Mouse (Mus musculus) C2C12 (cell line): Measurements from ENCODE around the gene Ccdc34. TPM values are rescaled to one million over a fixed set of nuclear protein-coding genes. Genes with fewer than 3 reads are reported as not detected.

Experiments
- H3K27me3 ChIP-seq: one replicate; pipeline ENCODE4 v1.6.1; 2011; ENCODE audit not compliant: control insufficient read depth, insufficient read depth, insufficient read length
- H3K36me3 ChIP-seq: one replicate; pipeline ENCODE4 v1.6.1; 2011; ENCODE audit not compliant: control insufficient read depth, insufficient read depth
- H3K4me3 ChIP-seq: one replicate; pipeline ENCODE4 v1.5.1; 2011; ENCODE audit warnings: mild to moderate bottlenecking, control low read depth; ENCODE audit not compliant: poor library complexity, insufficient read depth, severe bottlenecking
- H3K79me2 ChIP-seq: one replicate; pipeline ENCODE4 v1.6.1; 2011; ENCODE audit not compliant: control insufficient read depth, insufficient read depth
- H3K79me3 ChIP-seq: one replicate; pipeline ENCODE4 v1.6.1; 2011; ENCODE audit warnings: low read depth, control low read depth
- H3ac ChIP-seq: one replicate; pipeline ENCODE3; 2011; ENCODE audit warnings: low read depth; ENCODE audit not compliant: control insufficient read depth, insufficient read length
- CEBPB ChIP-seq: IDR thresholded peaks from one replicate; pipeline ENCODE4 v1.6.1; 2011; ENCODE audit warnings: low read depth, mild to moderate bottlenecking, control low read depth, moderate library complexity
- CTCF ChIP-seq: IDR thresholded peaks from one replicate; pipeline ENCODE4 v1.5.1; 2011; ENCODE audit not compliant: control insufficient read depth, insufficient read depth, insufficient read length
- FOSL1 ChIP-seq: IDR thresholded peaks from one replicate; pipeline ENCODE4 v1.8.0; 2011; ENCODE audit warnings: mild to moderate bottlenecking, low read length; ENCODE audit not compliant: poor library complexity, insufficient read depth, severe bottlenecking
- MAX ChIP-seq: IDR thresholded peaks from one replicate; pipeline ENCODE4 v1.6.1; 2011; ENCODE audit warnings: mild to moderate bottlenecking, control low read depth
- MYOD1 ChIP-seq: IDR thresholded peaks from one replicate; pipeline ENCODE4 v1.6.1; 2011; ENCODE audit warnings: low read depth; ENCODE audit not compliant: control insufficient read depth, insufficient read length
- MYOG ChIP-seq: IDR thresholded peaks from one replicate; pipeline ENCODE4 v1.6.1; 2011; ENCODE audit not compliant: control insufficient read depth, insufficient read length; ENCODE audit errors: extremely low read depth
- USF1 ChIP-seq: IDR thresholded peaks from one replicate; pipeline ENCODE4 v1.6.1; 2011; ENCODE audit warnings: low read depth, mild to moderate bottlenecking, control low read depth, moderate library complexity
- polyA plus RNA-seq: library from polyadenylated mRNA; unstranded; fragments of >200 nt; fragmentation: generic; extraction: Trizol; gene quantifications from one replicate; pipeline ENCODE4 v1.2.1, GENCODE M21; 2012; ENCODE audit warnings: missing spikeins

Ccdc34 gene
- polyA plus RNA-seq, 1 experiment, result 18.5 TPM

DNA sequence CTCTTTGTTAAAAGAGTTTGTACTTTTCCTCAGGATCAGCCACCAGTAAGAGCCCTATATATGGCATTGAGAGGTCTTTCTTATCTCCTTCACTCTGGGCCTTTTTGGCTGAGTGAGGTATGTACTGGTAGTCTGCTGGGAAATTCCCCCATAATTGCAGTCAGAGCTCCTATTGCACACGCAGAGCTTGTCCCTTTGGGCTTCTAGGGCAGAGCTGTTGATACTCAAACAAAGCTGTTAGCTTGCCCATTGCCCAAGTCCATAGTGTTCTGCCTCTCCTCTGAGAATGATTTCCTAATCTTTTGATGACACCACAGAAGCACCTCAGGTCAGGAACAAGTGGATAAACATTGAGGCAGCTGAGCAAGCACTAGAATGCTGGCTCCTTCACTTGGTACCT is 32.7 kb upstream of the Ccdc34 start:
- TF ChIP-seq CEBPB, result no peak
- TF ChIP-seq MYOD1, result no peak
- TF ChIP-seq USF1, result no peak
- no peak for TF ChIP-seq MYOG
- TF ChIP-seq MAX, result no peak
- no peak for TF ChIP-seq CTCF

DNA sequence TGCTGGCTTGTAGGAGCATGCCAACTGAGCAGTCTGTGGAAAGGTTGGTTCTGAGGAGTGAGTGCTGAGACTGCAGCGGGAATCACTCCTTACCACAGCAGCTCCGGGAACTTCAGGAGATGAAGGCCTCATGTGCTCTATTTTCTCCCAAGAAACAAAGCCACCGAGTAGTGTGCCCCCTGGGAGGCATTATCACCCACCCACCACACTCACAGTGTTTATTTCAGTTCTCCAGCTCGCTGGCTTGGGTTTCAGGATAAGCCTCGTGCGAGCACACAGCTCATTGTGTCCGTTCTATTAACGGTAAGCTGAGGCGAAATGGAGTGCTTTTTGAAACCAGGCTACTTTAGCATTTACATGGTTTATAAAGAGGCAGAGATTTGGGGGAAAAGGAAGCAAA is 32.1 kb upstream of the Ccdc34 start:
- peaks cover 1% of the 10 kb centered on the region for H3K79me2 ChIP-seq
- no peaks in the 10 kb centered on the region for H3K79me3 ChIP-seq
- H3K4me3 ChIP-seq, result no peak overlapping the region
- H3K27me3 ChIP-seq, result no peaks in the 10 kb centered on the region
- no peak overlapping the region for H3ac ChIP-seq
- H3K36me3 ChIP-seq, result no peaks in the 10 kb centered on the region
- TF ChIP-seq USF1, result no peak
- no peak for TF ChIP-seq MYOD1

More for the DNA sequence above, 32.7 kb upstream of the Ccdc34 start:
- H3K79me3 ChIP-seq, result peaks cover 1% of the 10 kb centered on the region
- no peaks in the 10 kb centered on the region for H3K27me3 ChIP-seq
- H3K36me3 ChIP-seq, result no peaks in the 10 kb centered on the region
- no peak overlapping the region for H3K4me3 ChIP-seq
- H3ac ChIP-seq, result no peak overlapping the region
- H3K79me2 ChIP-seq, result peaks cover 6% of the 10 kb centered on the region

DNA sequence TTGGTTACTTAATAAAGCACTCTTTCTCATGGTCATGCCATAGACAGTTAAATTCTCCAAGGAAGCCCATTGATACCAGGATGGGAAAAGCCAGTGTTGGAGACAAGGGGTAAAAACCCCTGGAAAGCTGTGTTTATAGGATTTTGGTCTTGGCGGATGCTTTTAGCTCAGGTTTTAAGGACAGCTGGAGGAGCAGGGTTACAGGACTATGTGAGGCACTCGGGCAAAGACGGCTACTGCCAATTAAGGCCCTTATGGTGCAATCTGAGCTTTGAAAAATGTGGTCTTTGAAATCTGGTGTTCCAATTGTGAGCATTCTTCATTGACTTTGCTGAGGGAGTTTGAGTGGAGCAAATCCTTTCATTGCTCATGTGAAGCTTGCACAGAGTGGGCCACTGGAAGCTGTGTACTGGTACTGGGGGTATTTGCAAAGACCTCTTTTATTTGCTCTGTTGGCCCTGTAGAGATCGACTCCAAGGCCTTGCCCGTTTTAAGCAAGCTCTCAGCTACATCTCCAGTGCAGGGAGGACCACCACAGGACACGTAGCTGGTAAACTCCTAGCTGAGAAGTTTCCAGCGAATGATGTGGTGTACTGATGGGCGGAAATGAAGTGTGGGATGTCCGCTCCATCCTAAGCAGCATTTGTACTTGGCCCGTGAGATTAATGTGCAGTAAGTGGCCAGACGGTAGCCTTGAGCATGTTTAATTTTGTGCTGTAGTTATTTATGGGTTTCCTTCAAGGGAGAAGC is 31.4 kb upstream of the Ccdc34 start:
- H3K36me3 ChIP-seq, result no peaks in the 10 kb centered on the region
- no peak for TF ChIP-seq MYOD1
- no peak for TF ChIP-seq MYOG
- no peak for TF ChIP-seq CEBPB
- TF ChIP-seq FOSL1, result no peak
- no peak for TF ChIP-seq CTCF
- TF ChIP-seq USF1, result no peak
- TF ChIP-seq MAX, result no peak
- no peak overlapping the region for H3ac ChIP-seq

DNA sequence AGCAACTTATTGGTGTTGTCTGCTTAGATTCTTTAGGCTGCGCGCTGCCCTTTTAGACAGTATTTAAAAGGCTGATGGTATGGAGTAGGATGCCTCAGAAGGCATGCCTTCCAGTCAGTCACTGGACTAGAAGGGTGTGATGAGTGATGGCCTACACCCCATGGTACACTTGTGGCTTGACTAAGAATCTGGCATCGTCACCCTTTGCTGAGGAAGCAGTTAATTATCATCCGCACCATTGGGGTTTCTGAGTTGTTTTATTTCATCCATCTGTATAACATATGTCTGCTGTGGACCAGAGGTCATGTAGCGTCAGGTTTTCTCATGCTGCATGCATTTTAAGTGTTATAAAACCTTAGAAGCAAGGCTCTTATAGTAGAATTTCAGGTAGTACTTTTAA is 29.7 kb upstream of the Ccdc34 start:
- Histone ChIP-seq H3K79me3 (no peaks in the 10 kb centered on the region), H3ac (no peak overlapping the region), H3K79me2 (no peaks in the 10 kb centered on the region), H3K36me3 (no peaks in the 10 kb centered on the region), H3K4me3 (no peak overlapping the region), H3K27me3 (no peaks in the 10 kb centered on the region)
- TF ChIP-seq CEBPB, result no peak
- no peak for TF ChIP-seq MYOD1

More for the DNA sequence above, 31.4 kb upstream of the Ccdc34 start:
- H3K79me2 ChIP-seq, result no peaks in the 10 kb centered on the region
- H3K27me3 ChIP-seq, result no peaks in the 10 kb centered on the region
- H3K79me3 ChIP-seq, result no peaks in the 10 kb centered on the region
- H3K4me3 ChIP-seq, result no peak overlapping the region

DNA sequence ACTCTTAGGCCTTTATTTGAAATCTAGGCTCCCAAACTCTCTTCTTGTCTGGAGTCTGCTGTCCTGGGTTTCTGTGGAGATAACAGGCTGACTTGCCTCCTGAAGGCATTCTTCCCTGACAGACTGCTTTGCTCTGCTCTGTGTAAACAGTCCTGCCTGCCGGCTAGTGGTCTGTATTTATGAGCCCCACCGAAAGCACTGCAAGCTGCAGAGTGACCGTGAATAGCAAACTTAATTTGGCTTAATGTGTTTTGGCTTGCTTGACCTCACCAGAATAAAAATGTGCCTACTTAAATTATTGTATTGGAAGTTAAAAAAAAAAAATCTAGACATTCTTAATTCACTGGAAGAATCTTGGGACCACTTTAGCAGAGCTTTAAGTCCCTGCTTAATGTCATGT is 28.4 kb upstream of the Ccdc34 start:
- Histone ChIP-seq H3K4me3 (no peak overlapping the region), H3K79me2 (no peaks in the 10 kb centered on the region), H3K36me3 (no peaks in the 10 kb centered on the region), H3K27me3 (no peaks in the 10 kb centered on the region), H3ac (no peak overlapping the region), H3K79me3 (no peaks in the 10 kb centered on the region)
- TF ChIP-seq FOSL1 (no peak), MYOD1 (no peak), CTCF (no peak), MYOG (no peak), CEBPB (no peak), USF1 (no peak), MAX (no peak)

DNA sequence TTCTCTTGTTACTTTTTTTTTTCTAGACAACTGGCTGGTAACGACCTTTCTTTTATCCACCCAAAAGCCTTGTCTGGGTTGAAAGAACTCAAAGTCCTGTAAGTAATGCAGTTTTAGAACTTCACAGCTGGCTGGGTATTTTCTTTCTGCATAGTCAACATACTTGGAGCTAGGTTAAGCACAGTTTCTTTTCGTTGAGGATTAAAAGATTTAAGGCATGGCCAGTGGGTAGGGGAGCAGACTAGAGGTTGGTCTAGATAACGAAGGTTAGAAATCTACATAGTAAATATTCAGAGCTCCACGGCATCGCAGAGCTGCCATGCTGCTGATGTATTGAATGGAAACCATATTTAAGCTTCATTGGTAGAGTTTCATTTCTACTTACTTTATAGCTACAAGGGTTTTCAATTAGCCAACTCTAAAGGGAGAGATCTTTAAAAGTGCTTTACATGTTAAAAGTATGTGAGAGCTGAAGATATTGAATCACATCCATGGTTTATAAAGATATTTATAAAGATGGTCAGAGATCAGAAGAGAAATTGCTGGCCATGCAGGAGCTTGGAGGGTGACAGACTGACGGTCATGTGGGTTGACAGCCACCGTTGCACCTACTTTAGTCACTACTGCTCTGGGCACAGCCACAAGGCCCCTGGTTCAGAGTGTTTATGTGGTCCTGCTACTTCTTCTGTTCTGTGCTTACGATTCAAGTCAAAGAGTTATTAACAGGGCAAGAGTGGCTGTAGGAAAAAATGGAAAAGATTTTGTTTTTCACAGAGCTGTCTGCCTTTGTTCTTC is 27.7 kb upstream of the Ccdc34 start:
- H3ac ChIP-seq, result no peak overlapping the region
- no peaks in the 10 kb centered on the region for H3K79me3 ChIP-seq
- TF ChIP-seq MYOG (no peak), CTCF (no peak), MAX (no peak), MYOD1 (no peak), USF1 (no peak), CEBPB (no peak), FOSL1 (no peak)
- H3K27me3 ChIP-seq, result no peaks in the 10 kb centered on the region
- no peaks in the 10 kb centered on the region for H3K36me3 ChIP-seq
- H3K79me2 ChIP-seq, result no peaks in the 10 kb centered on the region
- H3K4me3 ChIP-seq, result no peak overlapping the region
